Comparison of ENCODE assay signal across 20 mouse cellular contexts in genomic region chr13:114759886-114760285, GRCm38 (mm10).
"Had no signal": no experiment of that assay in that cellular context is flagged by ENCODE, and none has a peak within 500 bp of the region (broad histone marks: within the 10 kb centered on the region; RNA-seq: fewer than 3 reads in every experiment).

No protein-coding gene starts in this region.

- H3K27ac ChIP-seq: heart, embryonic 10.5 days; hindbrain, embryonic 10.5 days; hindbrain, embryonic 12.5 days; hindbrain, embryonic 14.5 days; intestine, embryonic 15.5 days; layer of hippocampus, adult 2 months; left cerebral cortex, adult 2 months; limb, embryonic 10.5 days; limb, embryonic 12.5 days; liver, embryonic 13.5 days; liver, embryonic 15.5 days had no signal

- H3K4me3 ChIP-seq: heart, embryonic 10.5 days; heart, embryonic 12.5 days; hindbrain, embryonic 10.5 days; hindbrain, embryonic 12.5 days; intestine, embryonic 15.5 days; layer of hippocampus, adult 2 months; left cerebral cortex, adult 2 months; limb, embryonic 10.5 days; limb, embryonic 12.5 days; liver, embryonic 13.5 days; liver, embryonic 15.5 days had no signal

- DNase-seq: heart, postnatal 10 days; heart, postnatal 36 days; kidney, adult 18-20 months; kidney, adult 8-10 months; kidney, postnatal 10 days; kidney, postnatal 25 days; kidney, postnatal 4 days; liver; liver, embryonic 13.5 days had no signal
